Mouse (Mus musculus): ENCODE results near the gene Ncam1. TPM values are rescaled to one million over a fixed set of nuclear protein-coding genes. Genes with fewer than 3 reads are reported as not detected.

Gene Ncam1
- polyA plus RNA-seq, 1 experiment from 2014 or later: 166 TPM

DNA sequence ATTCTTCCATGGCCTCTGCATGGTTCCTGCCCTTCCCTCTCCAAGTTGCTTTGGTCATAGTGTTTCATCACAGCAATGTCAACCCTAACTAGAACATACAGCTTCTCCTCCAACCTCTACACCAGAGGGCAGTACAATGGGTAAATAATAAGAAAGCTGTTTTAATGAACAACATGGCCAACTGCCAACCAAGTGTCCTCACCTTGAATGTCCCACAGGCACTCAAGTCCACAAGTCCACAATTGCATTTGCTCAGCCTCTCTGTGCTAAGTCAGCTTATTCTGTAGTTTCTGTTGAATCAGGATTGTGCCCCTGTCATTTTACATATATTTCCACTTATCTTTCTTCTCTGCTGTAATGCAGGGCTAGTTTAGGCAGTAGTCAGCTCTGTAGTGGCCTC, 91.1 kb downstream of the Ncam1 start:
- H3K9ac ChIP-seq: no peak overlapping the region

DNA sequence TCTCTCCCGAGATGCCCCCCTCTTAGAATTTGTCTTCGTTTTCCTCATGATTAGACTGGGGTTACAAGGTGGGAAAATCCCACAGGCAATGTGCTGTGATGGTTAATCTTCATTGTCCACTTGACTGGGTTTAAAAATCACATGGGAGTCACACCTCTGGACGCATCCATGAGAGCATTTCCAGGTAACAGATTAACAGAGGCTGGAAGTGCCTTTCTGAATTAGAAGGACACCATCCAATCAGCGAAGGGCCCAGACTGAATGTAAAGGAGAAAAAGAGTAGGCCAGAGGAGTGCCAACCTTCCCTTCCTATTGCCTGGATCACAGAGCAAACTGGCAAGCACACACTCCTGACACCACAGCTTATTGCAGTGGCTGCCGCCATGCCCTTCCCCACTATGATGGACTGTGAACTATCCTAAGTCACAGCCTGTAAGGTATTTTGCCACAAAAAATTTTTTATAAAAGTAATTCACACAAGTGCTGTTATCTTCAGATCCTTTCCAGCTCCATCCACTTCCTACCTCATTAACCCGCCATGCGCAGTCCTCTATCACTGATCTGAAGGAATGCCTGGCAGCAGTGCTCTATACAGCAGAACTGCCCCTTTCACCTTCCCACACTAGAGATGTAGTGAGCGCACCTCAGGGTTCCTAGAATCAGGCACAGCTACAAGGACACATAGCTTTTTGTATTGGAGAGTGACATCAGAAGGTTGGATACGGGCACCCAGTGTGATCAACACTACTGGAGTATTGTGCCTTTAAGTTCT, 94.3 kb downstream of the Ncam1 start:
- no peak overlapping the region for H3K9ac ChIP-seq
- H3K36me3 ChIP-seq: 0 out of 2 replicates have a peak, but pooled peaks cover 9% of the 10 kb centered on the region
- WGBS: 72% methylated on average over 9 of the region's 9 CpGs
- no peak overlapping the region for H3K4me2 ChIP-seq
- no peak overlapping the region for H3K4me3 ChIP-seq (replicated peaks)
- no peaks in the 10 kb centered on the region for H3K4me1 ChIP-seq
- ATAC-seq (replicated peaks; ENCODE audit: low FRiP score): peak; percentile 85
- no peaks in the 10 kb centered on the region for H3K27me3 ChIP-seq
- H3K27ac ChIP-seq: peak overlapping the region; percentile 61; the same call in 1 of the 2 replicates
- no peaks in the 10 kb centered on the region for H3K9me3 ChIP-seq (replicated peaks)

More for the DNA sequence above, 91.1 kb downstream of the Ncam1 start:
- no peak overlapping the region for H3K4me3 ChIP-seq (replicated peaks)
- H3K27ac ChIP-seq: no peak overlapping the region
- H3K4me1 ChIP-seq: no peaks in the 10 kb centered on the region
- no peaks in the 10 kb centered on the region for H3K9me3 ChIP-seq (replicated peaks)
- H3K4me2 ChIP-seq: no peak overlapping the region
- 0 out of 2 replicates have a peak, but pooled peaks cover 9% of the 10 kb centered on the region for H3K36me3 ChIP-seq
- H3K27me3 ChIP-seq: no peaks in the 10 kb centered on the region
- ATAC-seq (replicated peaks; ENCODE audit: low FRiP score): no peak

DNA sequence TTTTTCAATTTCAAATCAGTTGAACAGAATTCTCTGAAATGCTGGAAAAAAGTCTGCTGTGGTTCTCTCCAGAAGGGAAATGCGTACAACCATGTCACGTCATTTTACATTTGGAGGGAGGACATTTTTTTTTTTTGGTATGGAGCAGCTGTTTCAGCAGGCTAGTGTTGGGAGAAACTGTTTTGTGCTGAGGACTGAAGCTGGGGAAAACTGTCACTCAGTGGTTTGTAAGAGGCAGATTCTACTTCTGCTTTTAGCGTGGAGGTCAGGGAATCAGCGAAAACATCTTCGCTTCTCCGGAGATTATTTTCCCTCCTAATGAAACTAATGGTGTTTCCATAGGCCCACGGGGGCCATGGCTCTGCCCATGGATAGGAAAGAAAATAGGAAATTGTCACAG, 103.4 kb downstream of the Ncam1 start:
- no peak for ATAC-seq (replicated peaks; ENCODE audit: low FRiP score)
- no peaks in the 10 kb centered on the region for H3K36me3 ChIP-seq
- no peak overlapping the region for H3K27ac ChIP-seq
- 78% methylated on average over 7 of the region's 7 CpGs for WGBS
- no peak overlapping the region for H3K4me2 ChIP-seq
- H3K4me3 ChIP-seq (replicated peaks): no peak overlapping the region
- no peaks in the 10 kb centered on the region for H3K9me3 ChIP-seq (replicated peaks)
- no peaks in the 10 kb centered on the region for H3K27me3 ChIP-seq
- H3K4me1 ChIP-seq: 0 out of 2 replicates have a peak, but pooled peaks cover 2% of the 10 kb centered on the region
- no peak overlapping the region for H3K9ac ChIP-seq

DNA sequence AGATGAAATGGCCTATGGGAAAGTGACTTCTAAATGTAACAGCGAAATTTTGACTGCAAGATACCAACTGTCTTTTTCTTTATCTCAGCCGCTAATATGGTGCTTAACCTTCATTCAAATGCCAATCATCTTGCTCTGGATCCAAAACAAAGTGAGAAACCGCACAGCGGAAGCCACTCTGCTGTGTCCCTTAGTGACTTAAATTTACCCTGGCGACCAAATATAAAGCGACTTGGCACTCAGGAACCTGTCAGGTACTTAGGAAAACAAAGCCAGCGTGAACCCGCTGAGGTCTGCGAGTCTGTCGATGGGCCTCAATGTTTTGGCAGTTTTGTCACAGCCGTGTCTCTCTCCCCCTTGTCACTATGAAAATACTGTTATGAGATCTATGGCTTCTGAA, 105.9 kb downstream of the Ncam1 start:
- WGBS: 85% methylated on average over 11 of the region's 11 CpGs
- no peak overlapping the region for H3K4me2 ChIP-seq
- H3K4me3 ChIP-seq (replicated peaks): no peak overlapping the region
- no peaks in the 10 kb centered on the region for H3K27me3 ChIP-seq
- no peaks in the 10 kb centered on the region for H3K9me3 ChIP-seq (replicated peaks)
- H3K9ac ChIP-seq: no peak overlapping the region
- no peak for ATAC-seq (replicated peaks; ENCODE audit: low FRiP score)
- no peak overlapping the region for H3K27ac ChIP-seq
- H3K4me1 ChIP-seq: 0 out of 2 replicates have a peak, but pooled peaks cover 2% of the 10 kb centered on the region
- H3K36me3 ChIP-seq: no peaks in the 10 kb centered on the region

DNA sequence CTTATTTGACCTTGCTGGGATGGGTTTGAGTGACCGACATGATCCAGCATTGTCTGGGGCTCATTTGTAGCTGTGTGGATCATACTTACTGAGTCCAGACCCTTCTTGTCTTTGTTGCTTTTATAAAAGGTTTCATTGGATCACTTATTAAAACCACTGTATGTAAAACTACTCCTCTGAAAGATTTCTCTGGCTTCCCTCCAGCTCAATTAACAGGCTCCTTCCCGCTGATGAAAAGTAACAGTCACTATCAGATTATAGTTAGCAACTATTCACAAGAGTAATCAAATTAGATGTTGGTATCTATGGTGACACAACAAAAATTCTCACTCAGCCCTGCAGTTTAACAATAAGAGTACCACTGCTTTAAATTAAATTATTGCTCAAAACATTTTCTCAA, 107.4 kb downstream of the Ncam1 start:
- Histone ChIP-seq H3K27me3 (no peaks in the 10 kb centered on the region), H3K4me2 (no peak overlapping the region), H3K36me3 (no peaks in the 10 kb centered on the region), H3K27ac (no peak overlapping the region), H3K9ac (no peak overlapping the region), H3K9me3 (replicated peaks) (no peaks in the 10 kb centered on the region), H3K4me1 (0 out of 2 replicates have a peak, but pooled peaks cover 2% of the 10 kb centered on the region), H3K4me3 (replicated peaks) (no peak overlapping the region)
- 80% methylated on average over 2 of the region's 2 CpGs for WGBS
- no peak for ATAC-seq (replicated peaks; ENCODE audit: low FRiP score)

DNA sequence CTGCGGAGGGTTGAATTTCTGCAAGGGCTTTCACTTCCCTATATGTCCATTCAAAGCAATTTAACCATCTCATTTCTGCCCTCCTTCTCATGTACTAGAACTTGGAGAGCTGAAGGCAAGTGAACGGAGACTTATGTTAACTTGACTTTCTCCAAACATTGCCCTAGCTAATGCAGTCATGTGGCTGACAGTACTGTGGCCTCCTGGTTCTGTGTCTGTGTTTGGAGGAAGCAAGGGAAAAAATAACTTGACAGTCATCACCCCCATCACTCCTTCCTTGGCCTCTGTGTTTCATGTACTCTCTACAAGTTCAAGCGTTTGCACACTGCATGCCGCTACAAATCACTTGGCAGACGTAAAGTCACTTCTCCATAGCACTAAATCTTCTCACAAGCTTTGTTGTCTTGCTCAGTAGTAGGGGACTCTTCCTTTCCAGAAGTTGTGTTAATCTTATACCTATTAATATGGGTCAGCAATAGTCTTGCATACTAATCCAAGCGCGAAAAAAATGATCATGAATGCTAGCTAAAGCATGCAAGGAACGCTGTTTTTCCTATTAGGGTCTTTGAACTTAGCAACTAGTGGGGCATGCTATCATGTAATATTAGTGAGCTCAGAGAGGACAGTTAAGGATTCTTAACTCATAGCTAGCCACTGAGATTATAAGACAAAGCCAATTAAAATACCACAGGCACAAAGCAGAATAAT, 115.0 kb downstream of the Ncam1 start:
- Histone ChIP-seq H3K9me3 (replicated peaks) (no peaks in the 10 kb centered on the region), H3K27ac (peak overlapping the region; percentile 72), H3K9ac (no peak overlapping the region), H3K4me2 (no peak overlapping the region), H3K4me1 (peaks cover 44% of the 10 kb centered on the region), H3K4me3 (replicated peaks) (no peak overlapping the region), H3K36me3 (peaks cover 3% of the 10 kb centered on the region; the same call in 1 of the 2 replicates), H3K27me3 (no peaks in the 10 kb centered on the region)
- no peak for ATAC-seq (replicated peaks; ENCODE audit: low FRiP score)
- 53% methylated on average over 8 of the region's 8 CpGs for WGBS

DNA sequence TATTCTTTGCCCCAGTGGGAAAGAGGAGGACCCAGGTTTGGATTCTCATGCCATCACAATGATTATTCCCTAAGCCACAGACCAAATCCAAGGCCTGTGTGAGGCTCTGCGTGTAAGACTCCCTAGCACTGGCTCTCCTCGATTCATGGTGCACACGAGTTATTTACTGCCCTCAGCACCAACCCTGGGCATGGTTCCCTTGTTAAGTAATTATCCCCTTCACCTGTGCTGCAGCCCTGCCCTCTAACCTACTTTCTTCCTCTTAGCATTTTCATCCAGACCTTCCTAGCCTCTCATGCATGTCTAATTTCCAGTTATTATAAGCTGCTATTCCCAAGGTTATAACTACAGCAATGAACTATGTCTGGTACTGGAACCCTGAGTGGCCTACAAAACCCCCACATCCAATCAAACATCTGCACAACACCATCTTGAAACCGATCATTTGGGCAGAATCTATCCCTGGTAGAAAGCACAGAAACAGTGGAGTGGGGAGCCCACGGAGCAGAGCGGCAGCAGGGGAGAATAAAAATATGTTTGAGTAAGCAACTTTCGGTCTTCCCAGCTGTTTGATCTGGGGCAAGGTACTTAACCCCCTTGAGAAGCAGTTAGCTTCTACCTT, 116.8 kb downstream of the Ncam1 start:
- Histone ChIP-seq H3K4me2 (no peak overlapping the region), H3K9ac (no peak overlapping the region), H3K4me3 (replicated peaks) (no peak overlapping the region), H3K4me1 (peaks cover 44% of the 10 kb centered on the region), H3K27ac (peak overlapping the region; percentile 72), H3K36me3 (peaks cover 3% of the 10 kb centered on the region; the same call in 1 of the 2 replicates), H3K27me3 (no peaks in the 10 kb centered on the region), H3K9me3 (replicated peaks) (no peaks in the 10 kb centered on the region)
- 57% methylated on average over 7 of the region's 7 CpGs for WGBS
- 0 out of 2 replicates have a peak, but pooled peaks have one; percentile 46 for ATAC-seq (replicated peaks; ENCODE audit: low FRiP score)

DNA sequence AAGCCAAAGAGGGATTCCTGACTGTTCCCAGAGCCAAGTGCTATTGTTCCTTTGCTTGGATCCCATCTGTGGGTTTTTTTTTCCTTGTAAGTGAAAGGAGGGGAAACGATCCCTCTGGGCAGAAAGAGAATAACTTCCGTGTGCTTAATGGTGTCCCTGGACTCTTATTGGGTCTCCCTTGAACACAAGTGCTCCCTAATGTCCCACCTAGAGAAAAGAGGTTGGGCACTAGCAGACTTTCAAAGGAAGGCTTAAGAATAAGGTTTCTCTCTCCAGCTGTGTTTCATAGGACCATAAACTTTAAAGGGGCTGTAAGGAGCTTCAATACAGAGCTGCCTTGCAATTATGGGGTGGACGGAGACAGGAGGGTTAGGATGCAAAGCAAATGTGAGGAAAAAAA, 119.5 kb downstream of the Ncam1 start:
- peaks cover 3% of the 10 kb centered on the region; the same call in 1 of the 2 replicates for H3K36me3 ChIP-seq
- ATAC-seq (replicated peaks; ENCODE audit: low FRiP score): no peak
- no peak overlapping the region for H3K9ac ChIP-seq
- WGBS: 43% methylated on average over 3 of the region's 3 CpGs
- no peaks in the 10 kb centered on the region for H3K9me3 ChIP-seq (replicated peaks)
- H3K4me2 ChIP-seq: no peak overlapping the region
- H3K27ac ChIP-seq: 0 out of 2 replicates have a peak overlapping the region, but pooled peaks have one; percentile 1
- H3K4me3 ChIP-seq (replicated peaks): no peak overlapping the region
- H3K4me1 ChIP-seq: peaks cover 54% of the 10 kb centered on the region
- no peaks in the 10 kb centered on the region for H3K27me3 ChIP-seq

DNA sequence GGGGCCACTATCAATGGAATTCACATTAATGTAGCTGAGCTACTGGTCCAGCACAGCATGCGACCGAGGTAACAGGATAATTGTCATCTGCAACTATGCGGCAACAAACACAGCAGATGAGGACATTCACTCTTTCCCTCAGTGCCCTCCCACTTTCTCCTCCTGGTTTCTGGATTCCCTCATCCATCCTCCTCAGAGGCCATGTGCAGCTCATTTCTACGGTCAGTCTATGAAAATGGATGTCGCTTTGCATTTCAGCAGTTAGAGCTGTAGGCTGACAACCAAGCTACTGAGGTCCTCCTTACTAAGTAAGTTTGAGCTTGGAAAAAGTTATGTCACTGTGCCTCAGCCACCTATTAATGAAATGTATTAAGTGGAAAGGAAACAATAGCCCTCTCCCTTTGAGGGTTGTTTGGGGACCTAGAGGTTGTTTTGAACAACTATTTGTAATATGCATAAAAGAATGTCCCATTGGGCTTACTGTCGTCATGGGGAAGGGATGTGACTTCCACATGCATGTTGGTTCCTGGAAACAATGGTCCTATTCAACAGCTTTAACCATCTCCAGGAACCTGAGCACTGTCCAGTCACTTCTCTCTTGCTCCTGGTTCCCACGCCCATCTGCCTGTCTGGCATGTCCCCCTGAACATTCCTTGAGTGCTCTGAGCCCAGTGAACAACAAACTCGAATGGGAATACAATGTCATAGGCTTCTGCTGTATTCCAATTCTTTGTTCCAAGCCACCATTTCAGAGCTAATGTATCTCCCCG, 122.8 kb downstream of the Ncam1 start:
- no peaks in the 10 kb centered on the region for H3K27me3 ChIP-seq
- H3K36me3 ChIP-seq: no peaks in the 10 kb centered on the region
- no peaks in the 10 kb centered on the region for H3K9me3 ChIP-seq (replicated peaks)
- peak overlapping the region; percentile 6; the same call in 1 of the 2 replicates for H3K27ac ChIP-seq
- no peak overlapping the region for H3K9ac ChIP-seq
- peaks cover 30% of the 10 kb centered on the region for H3K4me1 ChIP-seq
- H3K4me2 ChIP-seq: no peak overlapping the region
- ATAC-seq (replicated peaks; ENCODE audit: low FRiP score): no peak
- 79% methylated on average over 9 of the region's 9 CpGs for WGBS
- H3K4me3 ChIP-seq (replicated peaks): no peak overlapping the region

DNA sequence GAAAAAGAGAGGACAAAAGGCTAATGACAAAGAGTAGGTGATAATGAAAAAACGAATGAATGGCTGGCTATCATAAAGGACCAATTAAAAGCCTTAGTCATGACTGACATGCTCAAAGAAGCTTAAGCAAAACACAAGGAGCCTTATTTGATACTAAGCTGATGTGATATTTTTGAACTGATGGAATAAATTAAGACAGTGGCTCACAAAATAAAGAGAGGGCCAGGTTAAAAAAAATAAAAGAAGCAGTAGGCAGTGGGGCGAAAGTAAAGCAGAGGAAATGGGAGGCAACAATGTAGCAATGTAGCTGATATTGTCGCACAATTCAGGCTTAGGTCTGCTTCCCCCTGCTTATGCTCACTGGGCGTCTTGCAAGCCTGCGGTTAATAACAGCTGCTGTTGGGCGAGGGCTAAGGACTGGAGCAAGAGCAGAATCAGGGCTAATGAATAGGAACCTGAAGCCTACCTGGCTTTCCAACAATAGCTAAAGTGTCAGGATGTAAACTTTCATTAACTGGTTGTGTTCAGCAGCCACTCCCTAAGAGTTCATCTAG, 126.0 kb downstream of the Ncam1 start:
- no peak overlapping the region for H3K9ac ChIP-seq
- ATAC-seq (replicated peaks; ENCODE audit: low FRiP score): no peak
- H3K4me1 ChIP-seq: peaks cover 21% of the 10 kb centered on the region
- H3K4me3 ChIP-seq (replicated peaks): no peak overlapping the region
- no peaks in the 10 kb centered on the region for H3K9me3 ChIP-seq (replicated peaks)
- peak overlapping the region; percentile 3; the same call in 1 of the 2 replicates for H3K27ac ChIP-seq
- WGBS: 57% methylated on average over 6 of the region's 6 CpGs
- H3K36me3 ChIP-seq: no peaks in the 10 kb centered on the region
- H3K4me2 ChIP-seq: no peak overlapping the region
- H3K27me3 ChIP-seq: no peaks in the 10 kb centered on the region

DNA sequence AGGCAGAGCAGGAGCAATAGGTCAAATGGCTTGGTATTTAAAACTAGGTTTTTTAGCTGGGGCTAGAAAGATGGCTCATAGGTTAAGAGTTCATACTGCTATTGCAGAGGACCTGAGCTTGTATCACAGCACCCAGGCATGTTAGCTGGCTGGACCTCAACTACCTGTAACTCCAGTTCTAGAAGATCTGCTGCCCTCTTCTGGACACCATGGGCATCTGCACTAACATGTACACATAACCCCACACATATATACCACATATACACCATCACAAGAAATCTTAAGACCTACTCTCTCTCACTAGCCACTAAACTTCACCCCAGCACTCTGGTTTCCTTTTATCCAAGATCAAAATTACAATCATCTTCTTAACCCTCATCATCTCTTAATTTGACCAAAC, 131.7 kb downstream of the Ncam1 start:
- Histone ChIP-seq H3K4me1 (peaks cover 16% of the 10 kb centered on the region), H3K27ac (no peak overlapping the region), H3K9ac (no peak overlapping the region), H3K36me3 (no peaks in the 10 kb centered on the region), H3K9me3 (replicated peaks) (no peaks in the 10 kb centered on the region), H3K27me3 (no peaks in the 10 kb centered on the region), H3K4me3 (replicated peaks) (no peak overlapping the region), H3K4me2 (no peak overlapping the region)
- ATAC-seq (replicated peaks; ENCODE audit: low FRiP score): no peak
